Mouse (Mus musculus) CD8-positive naive resting alpha-beta T cell, adult 2 months (primary cell): ENCODE results near the gene Adat3.
A peak's percentile ranks its signal among the peaks of the same experiment; 100 is the strongest.

Experiments
- DNase-seq, 2 experiments: peaks; one replicate each; pipeline ENCODE4 v3.0.0; 2022; ENCODE audit warnings: low read depth in 2 of 2, low spot score in 2 of 2

Gene Adat3

GRCm38 (mm10) chr10:80602698-80603325 lies at the start of gene Adat3, which contains the start of gene Scamp4:
Gene Adat3, plus strand, starts transcription at chr10:80602880.
Gene Scamp4, plus strand, starts transcription at chr10:80602872.
- peak; percentile 92 to 97 for DNase-seq

DNA sequence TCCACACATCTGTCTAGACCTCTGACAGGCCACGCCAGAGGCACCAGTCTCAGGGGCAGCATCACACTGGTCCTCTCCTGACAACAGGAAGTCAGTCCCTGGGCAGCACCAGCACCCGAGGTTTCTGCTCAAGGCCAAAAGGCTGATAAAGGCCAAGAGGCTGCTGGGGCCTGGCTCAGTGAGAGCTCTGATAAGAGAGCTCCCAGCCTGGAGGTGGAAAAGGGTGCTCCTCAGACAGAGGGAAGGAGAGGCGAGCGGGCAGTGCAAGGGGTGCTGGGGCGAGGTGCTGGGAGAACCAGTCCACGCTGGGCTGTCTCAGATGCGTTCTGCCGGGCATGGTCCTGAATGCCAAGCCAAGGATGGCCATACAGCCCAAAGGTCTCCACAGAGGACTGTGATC lies 49.1 kb upstream of the Adat3 start:
- no peak for DNase-seq

- no peak for DNase-seq
These were observed 48.7 kb upstream of the Adat3 start for GRCm38 (mm10) chr10:80553997-80554396.

GRCm38 (mm10) chr10:80557346-80557965 lies 45.2 kb upstream of the Adat3 start:
- DNase-seq: peak; percentile 61 to 64

- DNase-seq: no peak
These were observed 43.2 kb upstream of the Adat3 start for GRCm38 (mm10) chr10:80559431-80559830.

GRCm38 (mm10) chr10:80560621-80561020 lies 42.1 kb upstream of the Adat3 start:
- no peak for DNase-seq

- DNase-seq: peak; percentile 90 to 96
These were observed 41.4 kb upstream of the Adat3 start, which contains the start of gene Rexo1 for GRCm38 (mm10) chr10:80561116-80561944. Gene Rexo1, minus strand, starts transcription at chr10:80561560.

GRCm38 (mm10) chr10:80566375-80567092 lies 36.1 kb upstream of the Adat3 start:
- peak; percentile 87 to 92 for DNase-seq

DNA sequence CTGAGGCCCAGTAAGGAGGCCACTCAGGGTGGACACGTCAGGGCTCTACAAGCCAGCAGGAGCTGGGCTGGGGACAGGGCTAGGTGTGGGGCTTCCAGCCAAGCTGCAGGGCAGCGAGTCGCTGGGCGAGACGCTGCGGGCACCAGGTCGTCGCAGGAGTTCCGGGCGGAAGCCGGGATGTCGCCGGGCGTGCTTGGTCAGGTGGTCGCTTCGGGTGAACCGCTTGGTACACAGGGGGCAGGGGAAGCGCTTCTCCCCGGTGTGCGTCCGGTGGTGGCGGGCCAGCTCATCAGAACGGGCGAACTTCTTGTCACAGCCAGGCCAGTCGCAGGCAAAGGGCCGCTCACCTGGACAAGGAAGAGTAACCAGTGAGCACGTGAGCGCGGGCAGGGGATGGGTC lies 33.8 kb upstream of the Adat3 start:
- DNase-seq: no peak

- DNase-seq: no peak
These were observed 33.0 kb upstream of the Adat3 start for GRCm38 (mm10) chr10:80569664-80570066.

DNA sequence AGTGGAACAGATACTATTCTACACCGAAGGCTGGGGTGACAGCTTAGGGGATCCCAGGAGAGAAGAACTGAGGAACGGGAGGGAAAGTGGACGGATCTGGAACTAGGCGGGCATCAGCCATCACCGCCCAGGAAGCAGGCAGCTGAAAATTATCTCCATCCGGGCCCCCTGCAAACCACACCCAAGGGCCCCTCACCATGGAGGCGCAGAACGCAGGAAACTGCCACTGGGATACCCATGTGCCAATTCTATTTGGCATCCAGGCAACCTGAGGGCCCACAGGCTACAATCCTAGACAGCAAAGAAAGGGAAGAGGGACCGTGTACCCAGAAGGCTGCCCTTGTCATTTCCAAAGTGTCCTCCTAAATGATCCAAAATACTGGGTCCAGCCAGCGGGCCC lies 32.3 kb upstream of the Adat3 start:
- DNase-seq: no peak

GRCm38 (mm10) chr10:80570871-80571836 lies 31.5 kb upstream of the Adat3 start:
- no peak for DNase-seq

GRCm38 (mm10) chr10:80572477-80572876 lies 30.2 kb upstream of the Adat3 start:
- no peak for DNase-seq

GRCm38 (mm10) chr10:80573944-80574343 lies 28.7 kb upstream of the Adat3 start:
- no peak for DNase-seq

GRCm38 (mm10) chr10:80574896-80575295 lies 27.8 kb upstream of the Adat3 start:
- DNase-seq: no peak

DNA sequence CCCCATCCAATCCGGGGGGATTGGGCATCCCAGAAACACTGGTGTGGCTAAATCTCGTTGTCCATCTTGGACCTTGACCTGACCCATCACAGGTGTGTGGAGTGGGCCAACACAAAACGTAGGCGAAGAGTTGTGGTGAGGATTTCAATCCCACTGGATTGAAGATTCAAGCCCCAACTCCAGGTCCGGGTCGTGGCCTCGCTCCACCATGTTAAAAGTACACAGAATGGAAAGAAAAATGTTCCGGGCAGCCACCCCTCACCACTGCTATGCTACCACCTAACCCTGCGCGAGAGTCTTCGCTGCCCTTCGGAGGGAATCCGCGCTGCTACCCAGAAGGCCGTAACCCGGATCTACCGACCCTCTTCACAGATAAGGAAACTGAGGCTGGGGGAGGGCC lies 26.8 kb upstream of the Adat3 start:
- no peak for DNase-seq

DNA sequence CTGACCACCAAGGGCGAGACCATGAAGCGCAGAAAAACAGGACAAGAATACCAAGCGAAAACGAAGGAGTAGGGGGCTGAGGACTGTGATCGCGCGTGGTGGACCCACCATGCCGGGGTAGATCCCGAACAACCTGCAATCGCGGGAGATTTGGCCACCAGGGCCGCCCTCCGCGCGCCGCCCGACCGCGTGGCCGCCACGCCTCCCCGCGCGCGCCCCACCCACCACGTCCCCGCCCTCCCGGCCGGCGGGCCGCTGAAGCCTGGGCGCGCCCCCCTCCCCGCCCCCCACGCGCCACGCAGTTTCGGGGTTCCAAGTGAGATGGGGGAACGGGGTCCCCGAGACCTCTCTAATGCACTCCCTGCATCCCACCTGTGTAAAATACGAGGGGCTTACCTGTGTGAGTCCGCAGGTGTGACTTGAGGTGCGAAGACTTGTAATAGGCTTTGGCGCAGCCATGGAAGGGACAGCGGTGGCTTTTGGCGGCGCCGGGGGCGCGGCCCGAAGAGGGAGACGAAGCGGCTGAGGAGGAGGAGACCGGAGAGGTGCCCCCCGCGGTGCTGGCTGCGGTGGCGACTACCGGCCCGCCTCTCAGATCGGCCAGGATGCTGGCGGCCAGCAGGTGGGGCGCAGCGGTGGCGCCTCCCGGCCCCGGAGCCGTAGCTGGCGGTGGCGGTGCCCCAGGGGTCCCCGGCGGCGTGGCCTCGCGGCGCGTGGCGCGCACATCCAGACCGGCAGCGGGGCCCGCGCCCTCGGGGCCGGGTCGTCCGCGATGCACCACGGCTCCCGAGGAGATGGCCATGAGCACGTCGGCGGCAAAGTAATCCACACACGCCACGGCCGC lies 26.1 kb upstream of the Adat3 start:
- DNase-seq: peak; percentile 47 to 60

- peak; percentile 99 for DNase-seq
These were observed 25.2 kb upstream of the Adat3 start, which contains the start of gene Klf16 for GRCm38 (mm10) chr10:80577195-80578130. Gene Klf16, minus strand, starts transcription at chr10:80577321.
